8 mouse cellular contexts compared by ENCODE assay signal in genomic region chr11:87461780-87462460, GRCm38 (mm10). TPM values are rescaled to one million over a fixed set of nuclear protein-coding genes. Genes with fewer than 3 reads are reported as not detected.
DNase-seq lines count a peak whose midpoint lies in the region; ATAC-seq and TF ChIP-seq lines count a peak whose summit lies in the region.
"Not testable (repeated sequence)": the region's sequence is repeated elsewhere in the genome, so short reads cannot be mapped to it uniquely, and the experiment has no call there.

No protein-coding gene starts in this region.

- peak overlapping the region; percentile 45 for H3K4me2 ChIP-seq in forebrain, embryonic 14.5 days (ENCODE audit: low read length)
- H3K4me2 ChIP-seq in liver, embryonic 16.5 days (ENCODE audit: low read depth, low read length), result peak overlapping the region; percentile 61
- H3K4me2 ChIP-seq in neural tube, embryonic 12.5 days (replicated peaks), result peak overlapping the region; percentile 52
- peak overlapping the region; percentile 40; the same call in 1 of the 2 replicates for H3K4me2 ChIP-seq in stomach, postnatal 0 days (replicated peaks; ENCODE audit: low read depth)

- H3K9ac ChIP-seq in forebrain, embryonic 14.5 days (ENCODE audit: low read length), result 0 out of 2 replicates have a peak overlapping the region, but pooled peaks have one; percentile 35
- peak overlapping the region; percentile 41; the same call in 1 of the 2 replicates for H3K9ac ChIP-seq in liver, embryonic 16.5 days (ENCODE audit: low read depth, low read length)
- H3K9ac ChIP-seq in neural tube, embryonic 12.5 days, result not testable (repeated sequence)
- peak overlapping the region; percentile 27; the same call in 1 of the 2 replicates for H3K9ac ChIP-seq in stomach, postnatal 0 days (ENCODE audit: low read length)

- not testable (repeated sequence) for TF ChIP-seq EP300 in stomach, postnatal 0 days (optimal IDR thresholded peaks at IDR 0.05)

- DNase-seq in CD8-positive naive resting alpha-beta T cell, adult 2 months (ENCODE audit: low read depth in 2 of 2, low spot score in 2 of 2), result peak; percentile 58 to 65
- DNase-seq in cerebellum, adult 11 months, result peak; percentile 81
- DNase-seq in forebrain, embryonic 14.5 days (ENCODE audit: low spot score), result peak; percentile 71
- peak; percentile 87 to 89 for DNase-seq in heart, postnatal 10 days
- peak; percentile 84 to 91 for DNase-seq in kidney, postnatal 4 days
- DNase-seq in stomach, postnatal 0 days (ENCODE audit: low spot score), result peak; percentile 75

- not testable (repeated sequence) for H3K27me3 ChIP-seq in forebrain, embryonic 14.5 days (replicated peaks; ENCODE audit: control insufficient read depth, insufficient read depth, low read length); liver, embryonic 16.5 days (ENCODE audit: control insufficient read depth, insufficient read depth, low read depth, low read length); neural tube, embryonic 12.5 days (replicated peaks); stomach, postnatal 0 days (ENCODE audit: control insufficient read depth, insufficient read depth, low read length)

- not testable (repeated sequence) for H3K36me3 ChIP-seq in forebrain, embryonic 14.5 days (ENCODE audit: control insufficient read depth, insufficient read depth, low read length); liver, embryonic 16.5 days (ENCODE audit: control insufficient read depth, insufficient read depth); neural tube, embryonic 12.5 days; stomach, postnatal 0 days (ENCODE audit: control insufficient read depth, insufficient read depth, low read length)

- not testable (repeated sequence) for H3K4me1 ChIP-seq in forebrain, embryonic 14.5 days (ENCODE audit: control insufficient read depth, insufficient read depth, low read length); neural tube, embryonic 12.5 days; stomach, postnatal 0 days (replicated peaks; ENCODE audit: control insufficient read depth, insufficient read depth)
- H3K4me1 ChIP-seq in liver, embryonic 16.5 days (ENCODE audit: control insufficient read depth, low read depth, low read length), result peaks cover 16% of the 10 kb centered on the region

- H3K4me3 ChIP-seq in forebrain, embryonic 14.5 days (ENCODE audit: low read depth, low read length), result peak overlapping the region; percentile 19
- peak overlapping the region; percentile 18 for H3K4me3 ChIP-seq in liver, embryonic 16.5 days (ENCODE audit: low read depth, low read length)
- H3K4me3 ChIP-seq in neural tube, embryonic 12.5 days, result not testable (repeated sequence)
- H3K4me3 ChIP-seq in stomach, postnatal 0 days (ENCODE audit: low read depth, low read length), result peak overlapping the region; percentile 22

- intact Hi-C loops in heart, postnatal 10 days (cut with DNase I), result not testable (repeated sequence)

- ATAC-seq in forebrain, embryonic 14.5 days, result peak; percentile 98
- ATAC-seq in liver, embryonic 16.5 days (ENCODE audit: low read depth), result peak; percentile 97
- peak; percentile 100 for ATAC-seq in neural tube, embryonic 12.5 days (ENCODE audit: low FRiP score, low read depth)
- ATAC-seq in stomach, postnatal 0 days (ENCODE audit: low FRiP score, low TSS enrichment), result peak; percentile 99

- TF ChIP-seq CTCF in stomach, postnatal 0 days (IDR thresholded peaks at IDR 0.05; ENCODE audit: low read depth), result not testable (repeated sequence)

- H3K9me3 ChIP-seq in forebrain, embryonic 14.5 days (replicated peaks; ENCODE audit: control insufficient read depth, low read length); liver, embryonic 16.5 days (replicated peaks; ENCODE audit: control insufficient read depth, low read length); neural tube, embryonic 12.5 days; stomach, postnatal 0 days (ENCODE audit: control insufficient read depth, low read length): not testable (repeated sequence)

- not testable (repeated sequence) for H3K27ac ChIP-seq in forebrain, embryonic 14.5 days (ENCODE audit: low read depth, low read length); neural tube, embryonic 12.5 days; stomach, postnatal 0 days (replicated peaks)
- H3K27ac ChIP-seq in liver, embryonic 16.5 days (ENCODE audit: low read length), result peak overlapping the region; percentile 21; the same call in 1 of the 2 replicates

- WGBS in forebrain, embryonic 14.5 days, result under 1% methylated on average over 20 of the region's 58 CpGs
- WGBS in liver, embryonic 16.5 days (ENCODE audit: insufficient replicate concordance), result under 1% methylated on average over 20 of the region's 58 CpGs
- under 1% methylated on average over 24 of the region's 58 CpGs for WGBS in neural tube, embryonic 12.5 days
- WGBS in stomach, postnatal 0 days, result under 1% methylated on average over 22 of the region's 58 CpGs

RNA-seq across cellular contexts. Expression of gene Tex14, which starts 57.1 kb away (rescaled TPM):
- polyA plus RNA-seq in forebrain, embryonic 14.5 days (2014; fragmentation: Nextera tagmentation; extraction: Ambion mirVana), result 0.21 and 0.24 TPM in 2 replicates
- total RNA-seq in heart, postnatal 10 days (2021), result under 1 TPM; 0.10 to 0.47 TPM
- polyA plus RNA-seq in liver, embryonic 16.5 days (2015; fragmentation: Nextera tagmentation; extraction: Ambion mirVana), result 0.08 and 0.21 TPM in 2 replicates
- 0.64 and 1.0 TPM in 2 replicates for polyA plus RNA-seq in neural tube, embryonic 12.5 days (2016; fragmentation: Nextera tagmentation; extraction: Ambion mirVana)
- 0.98 and 1.6 TPM in 2 replicates for polyA plus RNA-seq in stomach, postnatal 0 days (2015; fragmentation: Nextera tagmentation; extraction: Ambion mirVana)

RNA-seq across cellular contexts. Expression of gene Rad51c, which starts 57.2 kb away (rescaled TPM):
- 4.5 and 8.1 TPM in 2 replicates for polyA plus RNA-seq in forebrain, embryonic 14.5 days (2014; fragmentation: Nextera tagmentation; extraction: Ambion mirVana)
- 1 to 10 TPM; 3.7 to 4.4 TPM for total RNA-seq in heart, postnatal 10 days (2021)
- polyA plus RNA-seq in liver, embryonic 16.5 days (2015; fragmentation: Nextera tagmentation; extraction: Ambion mirVana), result 3.9 and 4.4 TPM in 2 replicates
- 9.0 and 10.5 TPM in 2 replicates for polyA plus RNA-seq in neural tube, embryonic 12.5 days (2016; fragmentation: Nextera tagmentation; extraction: Ambion mirVana)
- polyA plus RNA-seq in stomach, postnatal 0 days (2015; fragmentation: Nextera tagmentation; extraction: Ambion mirVana), result 1.7 and 1.8 TPM in 2 replicates
